Mouse (Mus musculus): ENCODE measurements around the gene Rbpj. TPM values are rescaled to one million over a fixed set of nuclear protein-coding genes. Genes with fewer than 3 reads are reported as not detected.

The Rbpj gene
- total and polyA plus RNA-seq, 2 experiments from 2014 or later: 17.6 to 22.4 TPM

DNA sequence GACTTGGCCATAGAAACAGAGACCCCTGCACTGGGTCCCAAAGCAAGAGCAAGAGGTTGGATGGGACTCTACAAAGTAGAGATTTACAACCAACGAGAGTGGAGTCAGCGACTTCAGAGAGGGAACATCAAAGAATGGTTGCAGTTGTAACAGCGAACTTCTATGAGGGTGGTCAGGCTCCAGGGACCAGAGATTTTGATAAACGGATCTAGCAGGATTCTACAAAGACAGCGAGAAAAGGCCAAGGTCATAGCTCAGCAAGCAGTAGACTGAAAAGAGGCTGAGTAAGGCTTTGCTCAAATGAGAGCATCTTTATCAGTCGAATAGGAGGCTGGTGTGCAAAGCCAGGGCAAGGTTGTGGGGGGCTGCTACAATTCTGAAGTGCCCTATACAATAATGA lies 13.2 kb downstream of the Rbpj start:
- TF ChIP-seq CTCF (IDR thresholded peaks at IDR 0.05; ENCODE audit: low read depth): no peak
- Histone ChIP-seq H3K9ac (replicated peaks; ENCODE audit: low read length) (no peak overlapping the region), H3K27me3 (ENCODE audit: insufficient read depth, low read length) (no peaks in the 10 kb centered on the region), H3K4me3 (ENCODE audit: low read length) (no peak overlapping the region), H3K9me3 (ENCODE audit: low read length) (no peaks in the 10 kb centered on the region), H3K27ac (no peak overlapping the region), H3K4me2 (ENCODE audit: low read depth, low read length) (no peak overlapping the region), H3K36me3 (ENCODE audit: insufficient read depth, low read length) (no peaks in the 10 kb centered on the region), H3K4me1 (ENCODE audit: insufficient read depth, low read length) (no peaks in the 10 kb centered on the region)
- DNase-seq (ENCODE audit: low spot score): no peak
- 87% methylated on average over 6 of the region's 6 CpGs for WGBS
- ATAC-seq: no peak

DNA sequence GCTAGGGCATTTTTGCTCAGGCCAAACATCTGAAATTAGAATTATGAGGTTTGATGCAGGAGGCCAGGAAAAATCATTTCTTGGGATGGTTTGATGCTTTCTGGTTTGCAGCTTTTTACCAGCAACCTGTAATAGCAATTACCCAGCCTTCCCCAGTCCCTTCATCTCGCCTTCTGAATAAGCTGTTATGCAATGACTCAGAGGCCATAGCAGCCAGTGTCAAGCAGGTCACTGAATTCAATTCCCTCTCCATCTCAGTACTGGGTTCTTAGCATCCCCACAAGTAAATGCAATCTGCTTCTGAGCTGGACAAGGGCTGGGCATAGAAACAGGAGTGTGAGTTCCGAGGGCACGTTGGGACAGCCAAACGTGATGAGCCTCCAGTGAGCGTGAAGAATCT lies 13.9 kb downstream of the Rbpj start:
- Histone ChIP-seq H3K9me3 (ENCODE audit: low read length) (no peaks in the 10 kb centered on the region), H3K36me3 (ENCODE audit: insufficient read depth, low read length) (no peaks in the 10 kb centered on the region), H3K27ac (no peak overlapping the region), H3K4me2 (ENCODE audit: low read depth, low read length) (no peak overlapping the region), H3K27me3 (ENCODE audit: insufficient read depth, low read length) (no peaks in the 10 kb centered on the region), H3K4me3 (ENCODE audit: low read length) (no peak overlapping the region), H3K9ac (replicated peaks; ENCODE audit: low read length) (no peak overlapping the region), H3K4me1 (ENCODE audit: insufficient read depth, low read length) (no peaks in the 10 kb centered on the region)
- 63% methylated on average over 5 of the region's 5 CpGs for WGBS
- DNase-seq (ENCODE audit: low spot score) (no peak), ATAC-seq (no peak)
- TF ChIP-seq CTCF (IDR thresholded peaks at IDR 0.05; ENCODE audit: low read depth): no peak

DNA sequence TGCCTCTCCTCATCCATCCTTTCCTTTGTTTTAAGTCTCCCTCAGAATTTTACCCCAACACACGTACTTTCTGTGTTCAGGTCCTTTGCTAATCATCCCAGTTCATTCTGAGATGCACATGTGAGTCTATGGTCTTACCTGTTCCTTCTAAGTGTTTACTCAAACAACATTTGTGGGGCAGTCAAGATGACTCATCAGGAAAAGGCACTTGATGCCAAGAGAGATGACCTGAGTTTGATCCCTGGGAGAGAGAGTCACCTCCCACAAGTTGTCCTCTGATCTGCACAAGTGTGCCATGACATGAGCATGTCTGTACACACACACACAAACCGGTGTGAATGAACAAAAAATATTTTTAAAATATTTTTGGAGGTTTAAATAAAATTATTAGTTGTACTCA lies 15.1 kb downstream of the Rbpj start:
- TF ChIP-seq CTCF (IDR thresholded peaks at IDR 0.05; ENCODE audit: low read depth): no peak

DNA sequence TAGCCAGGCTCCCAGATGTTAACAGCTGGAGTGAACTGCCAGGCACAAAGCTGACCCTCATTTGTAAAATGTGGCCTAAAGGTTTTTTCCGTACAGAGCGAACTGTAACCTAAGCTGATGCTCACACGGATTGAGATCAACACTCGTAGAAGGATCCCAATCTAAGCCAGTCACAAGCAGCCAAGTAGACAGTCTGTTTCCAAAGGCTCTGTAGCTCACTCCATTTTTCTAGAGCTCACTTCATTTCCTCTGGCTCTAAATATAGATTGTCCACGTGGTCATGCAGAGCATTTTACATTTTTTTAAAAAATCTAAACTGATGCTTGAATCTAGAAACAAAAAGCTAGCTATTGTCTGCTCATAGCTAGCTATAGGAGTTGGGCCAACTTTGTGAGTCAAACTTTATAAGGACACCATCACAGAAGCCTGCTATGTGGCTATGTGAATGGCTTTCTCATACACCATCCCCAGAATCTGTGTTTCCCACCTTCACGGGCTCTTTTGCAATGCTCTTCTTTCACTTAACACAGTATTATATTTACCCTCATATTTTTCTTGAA lies 19.2 kb downstream of the Rbpj start:
- no peaks in the 10 kb centered on the region for H3K36me3 ChIP-seq (ENCODE audit: insufficient read depth, low read length)
- TF ChIP-seq CTCF (IDR thresholded peaks at IDR 0.05; ENCODE audit: low read depth): no peak
- DNase-seq (ENCODE audit: low spot score) (no peak), ATAC-seq (no peak)
- no peak overlapping the region for H3K27ac ChIP-seq
- no peak overlapping the region for H3K9ac ChIP-seq (replicated peaks; ENCODE audit: low read length)
- H3K4me1 ChIP-seq (ENCODE audit: insufficient read depth, low read length): no peaks in the 10 kb centered on the region
- H3K4me2 ChIP-seq (ENCODE audit: low read depth, low read length): no peak overlapping the region
- H3K27me3 ChIP-seq (ENCODE audit: insufficient read depth, low read length): no peaks in the 10 kb centered on the region
- WGBS: 90% methylated on average over 6 of the region's 6 CpGs
- no peak overlapping the region for H3K4me3 ChIP-seq (ENCODE audit: low read length)
- H3K9me3 ChIP-seq (ENCODE audit: low read length): no peaks in the 10 kb centered on the region

More for the DNA sequence above, 15.1 kb downstream of the Rbpj start:
- Histone ChIP-seq H3K36me3 (ENCODE audit: insufficient read depth, low read length) (no peaks in the 10 kb centered on the region), H3K4me3 (ENCODE audit: low read length) (no peak overlapping the region), H3K4me2 (ENCODE audit: low read depth, low read length) (no peak overlapping the region), H3K27me3 (ENCODE audit: insufficient read depth, low read length) (no peaks in the 10 kb centered on the region), H3K4me1 (ENCODE audit: insufficient read depth, low read length) (no peaks in the 10 kb centered on the region), H3K27ac (no peak overlapping the region), H3K9me3 (ENCODE audit: low read length) (no peaks in the 10 kb centered on the region), H3K9ac (replicated peaks; ENCODE audit: low read length) (no peak overlapping the region)
- WGBS: 84% methylated on average over 2 of the region's 2 CpGs
- no peak for ATAC-seq
- DNase-seq (ENCODE audit: low spot score): no peak

DNA sequence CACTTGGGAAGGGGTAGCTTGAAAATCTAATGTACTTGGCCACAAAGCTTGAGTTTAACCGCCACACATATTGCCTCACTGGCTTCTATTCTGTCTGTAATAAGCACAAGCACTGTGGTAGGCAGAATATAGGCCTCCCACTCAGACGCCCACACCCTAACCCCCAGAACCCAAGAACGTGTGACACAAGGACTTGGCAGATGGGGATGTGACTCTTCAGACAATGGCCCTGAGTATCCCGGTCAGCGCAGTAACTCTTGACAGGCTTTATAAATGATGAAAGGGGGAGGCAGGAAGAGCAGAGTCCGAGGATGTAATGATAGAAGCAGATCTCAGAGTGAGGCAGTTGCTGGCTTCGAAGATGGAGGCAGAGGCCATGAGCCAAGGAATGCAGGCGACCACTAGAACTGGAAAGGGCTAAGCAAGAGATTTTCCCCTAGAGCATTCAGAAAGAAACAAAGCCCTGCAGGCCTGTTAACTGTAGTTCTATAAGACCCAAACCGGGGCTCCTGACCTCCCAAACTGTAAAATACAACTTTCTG lies 20.1 kb downstream of the Rbpj start:
- H3K4me3 ChIP-seq (ENCODE audit: low read length): no peak overlapping the region
- H3K4me1 ChIP-seq (ENCODE audit: insufficient read depth, low read length): no peaks in the 10 kb centered on the region
- H3K27ac ChIP-seq: no peak overlapping the region
- no peaks in the 10 kb centered on the region for H3K9me3 ChIP-seq (ENCODE audit: low read length)
- WGBS: 62% methylated on average over 9 of the region's 9 CpGs
- ATAC-seq: no peak
- H3K36me3 ChIP-seq (ENCODE audit: insufficient read depth, low read length): no peaks in the 10 kb centered on the region
- no peak overlapping the region for H3K4me2 ChIP-seq (ENCODE audit: low read depth, low read length)
- no peaks in the 10 kb centered on the region for H3K27me3 ChIP-seq (ENCODE audit: insufficient read depth, low read length)
- DNase-seq (ENCODE audit: low spot score): no peak
- no peak for TF ChIP-seq CTCF (IDR thresholded peaks at IDR 0.05; ENCODE audit: low read depth)
- H3K9ac ChIP-seq (replicated peaks; ENCODE audit: low read length): no peak overlapping the region

DNA sequence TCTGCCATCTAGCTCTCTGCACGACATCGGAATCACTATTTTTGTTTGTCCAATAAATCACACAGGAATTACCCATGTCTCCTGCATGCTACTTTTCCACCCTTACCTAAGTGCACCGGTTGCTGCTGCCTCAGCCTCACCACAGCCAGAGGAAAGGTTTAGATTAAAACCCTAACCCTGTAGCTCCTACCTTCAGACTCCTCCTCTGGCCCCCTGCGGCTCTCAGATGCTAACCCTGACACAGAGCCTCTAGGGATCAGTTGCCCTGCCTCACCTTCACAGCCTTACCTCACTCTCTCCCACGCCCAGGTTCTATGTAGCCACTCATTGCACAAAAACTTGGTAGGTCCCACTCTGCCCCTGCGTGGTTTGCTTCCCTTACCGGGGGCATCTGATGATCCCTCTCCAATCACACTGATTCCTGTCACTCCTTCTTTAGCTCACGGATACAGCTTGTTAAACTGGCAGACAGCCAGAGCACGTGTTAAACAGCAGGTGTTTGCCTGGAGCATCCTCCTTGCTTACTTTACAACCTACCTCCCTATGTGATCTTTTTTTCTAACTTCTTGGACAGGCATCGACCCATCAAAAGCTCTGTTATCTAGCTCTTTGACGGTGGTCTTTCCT lies 21.1 kb downstream of the Rbpj start:
- peak; percentile 47 for DNase-seq (ENCODE audit: low spot score)
- H3K36me3 ChIP-seq (ENCODE audit: insufficient read depth, low read length): no peaks in the 10 kb centered on the region
- no peak overlapping the region for H3K9ac ChIP-seq (replicated peaks; ENCODE audit: low read length)
- 45% methylated on average over 11 of the region's 11 CpGs for WGBS
- no peak overlapping the region for H3K4me3 ChIP-seq (ENCODE audit: low read length)
- no peak overlapping the region for H3K4me2 ChIP-seq (ENCODE audit: low read depth, low read length)
- H3K9me3 ChIP-seq (ENCODE audit: low read length): no peaks in the 10 kb centered on the region
- H3K4me1 ChIP-seq (ENCODE audit: insufficient read depth, low read length): no peaks in the 10 kb centered on the region
- no peak overlapping the region for H3K27ac ChIP-seq
- no peak for TF ChIP-seq CTCF (IDR thresholded peaks at IDR 0.05; ENCODE audit: low read depth)
- ATAC-seq: no peak
- no peaks in the 10 kb centered on the region for H3K27me3 ChIP-seq (ENCODE audit: insufficient read depth, low read length)

DNA sequence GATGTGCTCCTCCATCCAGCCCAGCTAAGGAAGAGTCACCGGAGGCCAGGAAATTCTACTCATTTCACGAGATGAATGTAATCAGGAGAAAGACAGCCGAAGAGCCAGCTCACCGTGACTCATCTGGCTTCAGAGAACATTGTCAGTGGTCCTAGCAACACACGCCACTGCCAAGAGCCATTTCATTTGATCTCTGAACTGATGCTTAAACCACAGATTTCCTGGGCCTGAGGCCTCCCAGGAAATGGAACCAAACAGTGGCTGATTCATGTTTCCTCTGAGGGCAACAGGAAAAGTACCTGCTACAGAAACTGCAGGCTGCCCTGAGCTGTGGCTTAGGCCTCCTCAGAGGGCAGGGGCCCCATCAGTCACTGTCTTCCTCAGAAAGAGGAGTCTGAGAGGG lies 24.7 kb downstream of the Rbpj start:
- H3K9ac ChIP-seq (replicated peaks; ENCODE audit: low read length): no peak overlapping the region
- DNase-seq (ENCODE audit: low spot score): no peak
- H3K27ac ChIP-seq: no peak overlapping the region
- H3K4me2 ChIP-seq (ENCODE audit: low read depth, low read length): no peak overlapping the region
- no peaks in the 10 kb centered on the region for H3K9me3 ChIP-seq (ENCODE audit: low read length)
- no peak for TF ChIP-seq CTCF (IDR thresholded peaks at IDR 0.05; ENCODE audit: low read depth)
- H3K36me3 ChIP-seq (ENCODE audit: insufficient read depth, low read length): no peaks in the 10 kb centered on the region
- H3K4me3 ChIP-seq (ENCODE audit: low read length): no peak overlapping the region
- no peaks in the 10 kb centered on the region for H3K4me1 ChIP-seq (ENCODE audit: insufficient read depth, low read length)
- WGBS: 43% methylated on average over 5 of the region's 5 CpGs
- ATAC-seq: no peak
- no peaks in the 10 kb centered on the region for H3K27me3 ChIP-seq (ENCODE audit: insufficient read depth, low read length)

All from hindbrain, postnatal 0 days (tissue).